Mouse (Mus musculus) testis, adult 2 months (tissue): ENCODE data around the gene Cmya5. TPM values are rescaled to one million over a fixed set of nuclear protein-coding genes. Genes with fewer than 3 reads are reported as not detected.
A peak's percentile ranks its signal among the peaks of the same experiment; 100 is the strongest.

ENCODE experiments used
- H3K27ac ChIP-seq: fragments of 200-500 bp; 2 replicates; pipeline ENCODE4 v1.5.1; 2012; ENCODE audit warnings: low read depth, low read length; ENCODE audit not compliant: control insufficient read depth, insufficient read depth
- H3K27me3 ChIP-seq: fragments of 200-500 bp; 2 replicates; pipeline ENCODE4 v1.6.1; 2012; ENCODE audit warnings: mild to moderate bottlenecking, low read length, moderate library complexity; ENCODE audit not compliant: control insufficient read depth, insufficient read depth
- H3K36me3 ChIP-seq: fragments of 200-500 bp; 2 replicates; pipeline ENCODE4 v1.6.1; 2012; ENCODE audit warnings: mild to moderate bottlenecking, low read length; ENCODE audit not compliant: control insufficient read depth, insufficient read depth
- H3K4me1 ChIP-seq: fragments of 200-500 bp; 2 replicates; pipeline ENCODE4 v1.6.1; 2012; ENCODE audit warnings: low read length; ENCODE audit not compliant: control insufficient read depth, insufficient read depth
- H3K4me3 ChIP-seq: fragments of 200-500 bp; 2 replicates; pipeline ENCODE4 v1.5.1; 2012; ENCODE audit warnings: low read depth, mild to moderate bottlenecking, low read length, moderate library complexity, mixed read lengths; ENCODE audit not compliant: control insufficient read depth
- CTCF ChIP-seq: fragments of 200-500 bp; IDR thresholded peaks from 2 replicates; pipeline ENCODE4 v1.5.1; 2012; ENCODE audit warnings: low read depth, mild to moderate bottlenecking, inconsistent platforms, low read length, moderate library complexity; ENCODE audit not compliant: control insufficient read depth, insufficient read depth, insufficient replicate concordance
- POLR2A ChIP-seq: fragments of 200-500 bp; IDR thresholded peaks from 2 replicates; pipeline ENCODE4 v1.6.1; 2012; ENCODE audit warnings: low read depth, mild to moderate bottlenecking, inconsistent platforms, low read length, moderate library complexity; ENCODE audit not compliant: control insufficient read depth
- polyA plus RNA-seq: library from polyadenylated mRNA; depleted of rRNA; stranded (reverse); fragments of >200 nt; gene quantifications from 2 replicates; pipeline ENCODE4 v1.2.3, GENCODE M21; 2012

Cmya5 gene
- polyA plus RNA-seq, 1 experiment: 0.02 TPM

DNA sequence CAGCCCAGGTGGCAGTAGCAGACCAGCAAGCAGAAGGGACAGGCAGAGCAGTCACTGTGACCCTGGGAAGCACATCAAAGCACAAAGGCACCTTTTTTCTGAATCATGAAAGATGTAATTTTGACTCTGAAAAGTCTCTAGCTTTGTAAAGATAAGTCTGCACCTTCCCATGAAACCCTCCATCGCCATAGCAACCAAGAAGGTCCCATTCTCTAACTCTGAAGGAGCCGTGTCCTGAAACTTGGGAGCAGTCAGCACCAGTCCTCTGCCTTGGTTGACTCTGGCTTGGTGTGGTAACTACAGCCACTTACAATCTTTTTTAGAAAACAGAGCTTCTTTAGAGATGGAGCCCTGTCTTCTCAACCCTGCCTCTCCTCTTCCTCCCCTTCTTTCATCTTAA is 119.7 kb downstream of the Cmya5 start:
- Histone ChIP-seq H3K4me1 (peaks cover 4% of the 10 kb centered on the region; the same call in 1 of the 2 replicates), H3K27me3 (no peaks in the 10 kb centered on the region), H3K36me3 (no peaks in the 10 kb centered on the region), H3K4me3 (peak overlapping the region; percentile 5; the same call in 1 of the 2 replicates), H3K27ac (no peak overlapping the region)
- no peak for TF ChIP-seq CTCF
- TF ChIP-seq POLR2A: no peak

DNA sequence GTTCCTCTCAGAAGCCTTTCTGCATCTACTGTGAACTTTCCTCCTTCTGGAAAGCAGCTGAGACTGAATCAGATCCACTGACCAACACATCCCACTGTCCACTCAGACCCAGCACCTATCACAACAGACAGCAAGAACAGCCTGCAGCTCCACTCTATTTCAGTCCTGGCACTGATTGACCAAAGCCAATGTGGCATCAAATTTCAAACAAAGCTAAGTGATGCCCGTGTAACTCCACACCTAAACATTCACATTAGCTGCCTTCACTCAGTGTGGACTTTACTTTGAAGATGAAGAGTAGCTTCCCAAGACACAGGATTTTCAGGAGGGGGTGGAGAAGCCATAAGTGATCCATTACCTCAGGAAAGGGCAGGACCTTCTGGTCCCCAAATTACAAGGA is 122.4 kb downstream of the Cmya5 start:
- Histone ChIP-seq H3K4me1 (peaks cover 6% of the 10 kb centered on the region; the same call in 1 of the 2 replicates), H3K36me3 (no peaks in the 10 kb centered on the region), H3K27ac (no peak overlapping the region), H3K27me3 (no peaks in the 10 kb centered on the region), H3K4me3 (no peak overlapping the region)
- TF ChIP-seq CTCF: no peak
- no peak for TF ChIP-seq POLR2A

GRCm38 (mm10) chr13:93012952-93013351 is 131.6 kb downstream of the Cmya5 start:
- TF ChIP-seq CTCF: no peak
- no peak for TF ChIP-seq POLR2A
- no peak overlapping the region for H3K27ac ChIP-seq
- no peaks in the 10 kb centered on the region for H3K36me3 ChIP-seq
- no peak overlapping the region for H3K4me3 ChIP-seq
- H3K27me3 ChIP-seq: no peaks in the 10 kb centered on the region
- no peaks in the 10 kb centered on the region for H3K4me1 ChIP-seq

DNA sequence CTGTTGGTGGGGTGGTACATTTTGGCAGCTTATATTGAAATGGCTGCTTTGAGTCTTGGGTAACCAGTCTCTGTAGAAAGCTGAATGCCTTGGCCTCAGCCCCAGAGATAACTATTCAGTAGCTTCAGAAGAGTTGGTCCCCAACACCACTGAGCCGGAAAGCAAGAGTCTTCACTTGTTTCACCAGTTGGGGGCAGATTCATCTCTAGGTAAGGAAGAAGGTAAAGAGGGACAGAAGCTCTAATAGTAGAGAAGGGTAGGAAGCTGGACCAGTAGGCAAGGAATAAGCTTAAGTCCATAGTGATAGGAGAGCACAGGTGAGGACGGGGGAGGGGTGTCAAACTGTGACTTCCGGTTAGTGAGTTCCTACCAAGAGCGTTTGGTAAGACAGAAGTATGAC is 133.2 kb downstream of the Cmya5 start:
- TF ChIP-seq CTCF: no peak
- TF ChIP-seq POLR2A: no peak
- Histone ChIP-seq H3K4me3 (no peak overlapping the region), H3K36me3 (no peaks in the 10 kb centered on the region), H3K27me3 (no peaks in the 10 kb centered on the region), H3K4me1 (no peaks in the 10 kb centered on the region), H3K27ac (no peak overlapping the region)

- Histone ChIP-seq H3K36me3 (no peaks in the 10 kb centered on the region), H3K4me3 (no peak overlapping the region), H3K4me1 (no peaks in the 10 kb centered on the region), H3K27me3 (no peaks in the 10 kb centered on the region), H3K27ac (no peak overlapping the region)
- no peak for TF ChIP-seq CTCF
- no peak for TF ChIP-seq POLR2A
Observed at GRCm38 (mm10) chr13:93010524-93010923, 134.0 kb downstream of the Cmya5 start.

GRCm38 (mm10) chr13:93007078-93007477 is 137.4 kb downstream of the Cmya5 start:
- H3K4me3 ChIP-seq: no peak overlapping the region
- no peaks in the 10 kb centered on the region for H3K36me3 ChIP-seq
- TF ChIP-seq POLR2A (no peak), CTCF (no peak)
- no peaks in the 10 kb centered on the region for H3K4me1 ChIP-seq
- no peak overlapping the region for H3K27ac ChIP-seq
- H3K27me3 ChIP-seq: no peaks in the 10 kb centered on the region

DNA sequence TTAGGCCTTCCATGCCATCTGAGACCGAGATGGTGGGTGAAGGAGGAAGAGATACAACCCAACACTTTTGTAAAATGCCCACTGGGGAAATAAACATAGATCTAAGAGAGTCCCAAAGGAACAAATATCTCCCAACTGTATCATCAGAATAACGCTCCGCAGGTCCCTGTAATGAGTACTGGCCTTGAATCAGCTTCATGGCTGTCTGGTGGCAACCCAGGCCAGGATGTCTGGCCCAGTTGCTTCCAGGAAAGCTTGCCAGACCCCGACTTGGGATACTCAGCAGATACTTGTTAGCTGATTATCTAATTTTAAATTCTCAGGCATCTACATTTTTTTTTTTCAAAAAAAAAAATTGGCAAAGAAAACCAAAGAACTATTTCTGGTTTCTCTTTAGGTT is 138.2 kb downstream of the Cmya5 start:
- Histone ChIP-seq H3K27ac (no peak overlapping the region), H3K36me3 (no peaks in the 10 kb centered on the region)
- TF ChIP-seq CTCF (no peak), POLR2A (no peak)

GRCm38 (mm10) chr13:93004003-93004402 is 140.5 kb downstream of the Cmya5 start:
- TF ChIP-seq CTCF: no peak
- H3K4me1 ChIP-seq: no peaks in the 10 kb centered on the region
- no peak overlapping the region for H3K4me3 ChIP-seq
- no peaks in the 10 kb centered on the region for H3K36me3 ChIP-seq
- H3K27me3 ChIP-seq: no peaks in the 10 kb centered on the region
- no peak overlapping the region for H3K27ac ChIP-seq

More for the DNA sequence above, 138.2 kb downstream of the Cmya5 start:
- no peak overlapping the region for H3K4me3 ChIP-seq
- no peaks in the 10 kb centered on the region for H3K4me1 ChIP-seq
- H3K27me3 ChIP-seq: no peaks in the 10 kb centered on the region
